Mouse (Mus musculus) cortical plate, adult 2 months (tissue): ENCODE data around the gene Ndufc1. TPM values are rescaled to one million over a fixed set of nuclear protein-coding genes. Genes with fewer than 3 reads are reported as not detected.
"Not testable (repeated sequence)": the region's sequence is repeated elsewhere in the genome, so short reads cannot be mapped to it uniquely, and the experiment has no call there.

Source experiments
- H3K27ac ChIP-seq: fragments of 200-500 bp; 2 replicates; pipeline ENCODE4 v1.5.1; 2012; ENCODE audit warnings: low read length, control low read depth, inconsistent platforms; ENCODE audit not compliant: insufficient read depth
- H3K4me1 ChIP-seq: fragments of 200-500 bp; 2 replicates; pipeline ENCODE4 v1.6.1; 2011; ENCODE audit warnings: low read length; ENCODE audit not compliant: control insufficient read depth, insufficient read depth
- H3K4me3 ChIP-seq: fragments of 200-500 bp; 2 replicates; pipeline ENCODE4 v1.5.1; 2011; ENCODE audit warnings: mild to moderate bottlenecking, low read length, control low read depth; ENCODE audit not compliant: insufficient read depth
- CTCF ChIP-seq: fragments of 200-500 bp; IDR thresholded peaks from 2 replicates; pipeline ENCODE4 v1.5.1; 2011; ENCODE audit warnings: mild to moderate bottlenecking, control low read depth, low read length; ENCODE audit not compliant: insufficient read depth; ENCODE audit errors: extremely low read depth
- POLR2A ChIP-seq: fragments of 200-500 bp; IDR thresholded peaks from 2 replicates; pipeline ENCODE4 v1.6.1; 2011; ENCODE audit warnings: mild to moderate bottlenecking, low read length, control low read depth; ENCODE audit not compliant: insufficient read depth; ENCODE audit errors: extremely low read depth
- polyA plus RNA-seq: library from polyadenylated mRNA; depleted of rRNA; stranded (reverse); fragments of >200 nt; gene quantifications from 2 replicates; pipeline ENCODE4 v1.2.3, GENCODE M21; 2012

Gene Ndufc1
- polyA plus RNA-seq, 1 experiment, result 485 TPM

DNA sequence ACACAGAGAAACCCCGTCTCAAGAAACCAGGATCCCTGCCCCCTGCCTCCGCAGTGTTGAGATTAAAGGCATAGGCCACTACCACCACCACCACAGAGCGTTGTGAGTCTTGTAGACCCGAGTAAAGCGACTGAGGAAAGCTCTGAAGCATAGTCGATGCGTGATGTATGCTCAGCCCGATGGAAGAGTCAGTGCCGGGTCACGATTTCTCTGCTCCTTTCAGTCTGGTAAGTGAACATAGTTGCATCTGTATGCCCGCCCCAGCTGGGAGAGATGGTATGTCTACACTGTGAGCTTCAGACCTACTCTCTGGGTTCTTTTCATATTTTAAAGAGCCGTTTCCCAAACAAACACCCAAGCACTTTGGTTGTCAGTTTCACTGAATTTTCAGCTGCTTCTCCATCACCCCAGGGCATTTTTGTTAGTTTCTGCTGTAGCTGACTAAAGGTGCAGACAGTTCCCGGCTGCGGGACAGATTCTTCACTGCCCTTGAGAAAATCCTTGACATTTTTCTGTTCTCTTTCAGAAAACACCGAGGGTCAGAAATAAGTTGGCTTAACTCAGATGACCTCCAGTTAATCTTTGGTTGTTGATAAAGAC lies 11.0 kb downstream of the Ndufc1 start:
- no peak for TF ChIP-seq POLR2A
- no peak for TF ChIP-seq CTCF
- Histone ChIP-seq H3K27ac (no peak overlapping the region), H3K4me3 (no peak overlapping the region), H3K4me1 (no peaks in the 10 kb centered on the region)

DNA sequence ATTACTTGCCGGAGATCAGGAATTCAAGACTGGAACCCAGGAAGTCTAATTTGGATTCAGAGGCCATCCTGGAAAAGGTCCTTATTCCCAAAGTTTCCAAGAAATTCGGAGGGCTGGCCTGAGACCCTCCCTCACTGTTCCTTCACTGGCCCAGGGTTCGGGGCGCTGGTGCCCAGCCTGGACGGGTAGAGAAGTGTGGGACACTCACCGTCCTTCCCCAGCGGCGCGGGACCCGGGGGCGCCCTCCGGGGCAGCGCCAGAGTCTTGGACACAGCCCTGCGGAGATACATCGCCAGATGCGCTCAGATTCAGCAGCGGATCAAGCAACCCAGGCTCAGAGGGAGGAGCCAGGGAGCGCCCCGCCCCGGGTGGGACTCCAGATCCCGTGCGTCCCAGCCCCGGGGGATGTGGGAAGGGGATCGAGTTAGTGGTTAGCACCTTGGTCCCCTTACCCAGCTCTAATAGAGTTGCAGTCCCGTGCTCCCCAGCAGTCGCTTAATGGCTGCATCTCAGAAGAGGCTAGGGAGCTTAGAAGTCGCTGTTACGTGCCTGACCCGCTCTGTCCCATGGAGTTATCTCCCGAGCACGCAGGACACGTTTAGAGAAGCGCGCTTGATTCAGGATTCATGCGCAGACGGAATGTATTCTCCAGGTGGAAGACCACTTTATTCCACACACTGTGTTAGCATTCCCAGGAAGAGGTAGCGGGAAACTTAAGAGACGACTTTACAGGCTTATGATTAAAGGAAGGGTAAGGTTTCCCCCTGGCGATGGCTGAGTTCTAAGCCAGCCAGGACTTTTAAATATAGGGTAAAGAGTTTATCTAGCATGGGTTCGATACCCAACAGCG lies 12.3 kb downstream of the Ndufc1 start, which contains the start of gene Mgarp:
Gene Mgarp (minus strand): TSS at position 520 of the 850 bp plus-strand sequence.
- H3K4me1 ChIP-seq, result no peaks in the 10 kb centered on the region
- no peak; the same call in 1 of the 2 replicates for TF ChIP-seq CTCF
- TF ChIP-seq POLR2A, result no peak
- peak within 1 kb of the TSS; percentile 21 for H3K4me3 ChIP-seq
- H3K27ac ChIP-seq, result no peak within 1 kb of the TSS

DNA sequence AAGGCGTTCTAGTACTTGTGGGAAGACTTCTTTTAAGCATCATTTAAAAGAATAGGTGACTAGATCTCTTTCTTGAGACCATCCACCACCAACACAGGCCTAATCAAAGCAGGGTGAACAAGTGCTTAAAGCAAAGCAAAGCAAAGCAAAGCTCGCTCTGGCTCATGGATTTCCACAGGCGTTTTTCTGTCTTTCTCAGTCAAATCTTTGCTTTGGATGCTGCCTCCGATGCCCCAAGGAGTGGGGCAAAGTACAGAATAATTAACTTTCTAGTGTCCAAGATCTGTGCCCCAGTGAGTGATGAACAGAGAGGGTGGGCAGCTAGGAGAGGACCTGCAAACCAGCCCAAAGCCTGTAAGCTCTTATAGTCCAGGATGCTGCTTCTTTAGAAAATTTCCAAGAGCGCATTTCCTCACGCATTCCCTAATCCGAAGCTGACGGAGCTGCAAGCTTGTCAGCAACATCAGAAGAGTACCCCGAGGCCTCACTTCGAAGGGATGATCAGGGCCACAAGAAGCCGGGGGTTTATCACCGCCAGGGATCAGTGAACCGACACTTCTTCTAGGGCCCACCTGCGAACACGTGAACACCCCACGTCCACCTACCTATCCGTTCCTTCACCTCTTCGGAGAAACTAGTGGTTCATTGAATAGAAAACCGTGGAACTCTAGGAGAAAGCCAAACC lies 13.2 kb downstream of the Ndufc1 start:
- no peaks in the 10 kb centered on the region for H3K4me1 ChIP-seq
- H3K4me3 ChIP-seq, result no peak overlapping the region
- H3K27ac ChIP-seq, result no peak overlapping the region
- no peak for TF ChIP-seq CTCF
- TF ChIP-seq POLR2A, result no peak

DNA sequence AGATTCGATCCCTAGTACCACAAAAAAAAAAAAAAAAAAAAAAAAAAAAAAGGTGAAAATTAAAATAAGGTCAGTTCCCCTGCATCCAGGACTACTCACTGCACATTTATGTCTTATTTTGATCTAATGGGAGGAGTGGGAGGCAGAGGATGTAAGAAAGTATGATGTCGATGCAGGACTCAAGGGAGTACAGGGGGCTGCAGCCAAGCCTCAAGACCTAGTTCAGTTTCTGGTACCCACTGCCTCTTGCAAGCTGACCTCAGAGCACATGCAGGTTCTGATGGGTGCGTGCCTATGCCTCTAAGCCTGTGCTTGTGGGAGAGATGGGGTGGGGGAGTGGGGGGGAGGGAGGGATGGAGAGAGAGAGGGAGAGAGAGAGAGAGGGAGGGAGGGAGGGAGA lies 13.9 kb downstream of the Ndufc1 start:
- no peaks in the 10 kb centered on the region for H3K4me1 ChIP-seq
- no peak overlapping the region for H3K4me3 ChIP-seq
- TF ChIP-seq POLR2A, result no peak
- no peak for TF ChIP-seq CTCF
- no peak overlapping the region for H3K27ac ChIP-seq

DNA sequence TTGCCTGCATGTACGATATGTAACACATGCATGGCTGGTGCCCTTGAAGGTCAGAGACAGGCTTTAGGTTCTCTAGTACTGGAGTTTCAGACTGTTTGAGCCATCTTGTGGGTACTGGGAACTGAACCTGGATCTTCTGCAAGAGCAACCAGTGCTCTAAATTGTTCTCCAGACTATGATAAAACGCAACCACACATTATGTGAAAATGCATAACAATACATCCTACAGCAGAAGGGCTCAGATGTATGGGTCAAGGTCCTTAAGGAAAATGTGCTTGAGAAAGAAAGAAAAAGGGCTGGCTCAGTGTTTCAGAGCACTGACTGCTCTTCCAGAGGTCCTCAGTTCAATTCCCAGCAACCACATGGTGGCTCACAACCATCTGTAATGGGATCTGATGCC lies 15.1 kb downstream of the Ndufc1 start:
- no peak overlapping the region for H3K27ac ChIP-seq
- H3K4me3 ChIP-seq, result no peak overlapping the region
- no peaks in the 10 kb centered on the region for H3K4me1 ChIP-seq
- TF ChIP-seq POLR2A, result no peak
- TF ChIP-seq CTCF, result no peak

DNA sequence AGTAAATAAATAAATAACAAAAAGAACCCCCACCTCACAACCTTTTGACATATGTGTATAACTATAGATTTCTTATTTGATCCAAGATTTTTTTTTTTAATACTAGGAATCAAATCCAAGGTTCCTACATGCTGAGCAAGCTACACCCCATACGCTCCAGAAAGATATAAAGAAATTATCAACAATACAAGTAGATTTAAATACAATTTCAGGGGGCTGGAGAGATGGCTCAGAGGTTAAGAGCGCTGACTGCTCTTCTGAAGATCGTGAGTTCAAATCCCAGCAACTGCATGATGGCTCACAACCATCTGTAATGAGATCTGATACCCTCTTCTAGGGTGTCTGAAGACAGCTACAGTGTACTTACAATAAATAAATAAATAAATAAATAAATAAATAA lies 15.8 kb downstream of the Ndufc1 start:
- not testable (repeated sequence) for H3K4me1 ChIP-seq, H3K27ac ChIP-seq, H3K4me3 ChIP-seq

DNA sequence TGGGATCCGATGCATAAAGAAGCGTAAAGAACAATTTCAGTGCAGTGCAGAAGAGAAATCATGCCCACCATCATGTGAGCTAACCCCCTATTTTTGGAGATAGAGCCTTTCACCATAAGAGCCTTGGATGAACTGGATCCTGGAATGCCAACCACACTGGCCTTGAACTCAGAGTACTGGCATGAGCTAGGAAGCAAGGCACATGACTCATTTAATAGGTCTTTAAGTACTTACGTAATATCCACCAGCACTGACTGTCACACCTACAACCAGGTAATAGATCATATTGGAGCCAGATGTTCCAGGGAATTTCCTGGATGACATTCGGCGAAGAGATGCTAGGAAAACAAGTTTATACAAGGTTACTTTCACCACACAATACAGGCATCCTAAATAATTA lies 17.2 kb downstream of the Ndufc1 start:
- H3K27ac ChIP-seq, result no peak overlapping the region
- no peaks in the 10 kb centered on the region for H3K4me1 ChIP-seq
- no peak overlapping the region for H3K4me3 ChIP-seq
- TF ChIP-seq POLR2A (no peak), CTCF (no peak)

DNA sequence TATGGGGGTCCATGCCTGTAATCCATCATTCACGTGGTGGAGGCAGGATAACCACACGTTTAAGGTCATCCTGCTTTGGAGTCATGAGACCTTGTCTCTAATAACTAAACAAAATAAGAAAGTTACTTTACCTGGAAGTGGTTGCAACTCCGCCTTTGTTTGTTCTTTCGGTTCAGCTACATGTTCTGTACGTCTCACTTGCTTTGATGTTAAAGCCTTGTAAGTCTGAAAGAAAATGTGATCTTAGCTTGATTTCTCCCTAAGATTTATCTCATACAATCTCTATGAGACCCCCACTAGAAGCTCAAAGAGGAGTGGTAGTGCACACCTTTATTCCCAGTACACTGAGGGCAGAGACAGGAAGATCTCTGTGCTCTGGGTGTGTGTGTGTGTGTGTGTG lies 17.7 kb downstream of the Ndufc1 start:
- Histone ChIP-seq H3K4me1 (no peaks in the 10 kb centered on the region), H3K27ac (no peak overlapping the region), H3K4me3 (no peak overlapping the region)
- TF ChIP-seq CTCF (no peak), POLR2A (no peak)

DNA sequence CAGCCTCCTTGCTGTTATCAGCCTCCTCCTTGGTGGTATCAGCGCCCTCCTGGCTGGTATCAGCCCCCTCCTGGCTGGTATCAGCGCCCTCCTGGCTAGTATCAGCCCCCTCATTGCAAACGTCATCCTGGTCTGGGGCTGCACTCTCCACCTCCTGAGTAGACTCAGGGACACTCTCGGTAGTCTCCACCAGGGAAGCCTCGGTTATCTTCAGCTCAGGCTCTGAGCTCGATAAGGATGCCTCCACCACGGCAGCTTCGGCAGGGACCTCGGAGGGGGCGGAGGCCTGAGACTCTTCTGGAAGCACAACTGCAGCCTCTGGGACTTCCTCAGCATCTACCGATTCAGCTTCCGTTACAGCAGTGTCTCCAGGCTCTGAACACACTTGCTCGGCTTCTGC lies 19.9 kb downstream of the Ndufc1 start:
- no peak for TF ChIP-seq POLR2A
- no peak for TF ChIP-seq CTCF
- Histone ChIP-seq H3K27ac (no peak overlapping the region), H3K4me3 (no peak overlapping the region), H3K4me1 (no peaks in the 10 kb centered on the region)
